Mouse (Mus musculus): Measurements from ENCODE around the gene Rp9.
"Not testable (repeated sequence)": the region's sequence is repeated elsewhere in the genome, so short reads cannot be mapped to it uniquely, and the experiment has no call there.

Rp9 gene

GRCm38 (mm10) chr9:22461946-22462345, 7.6 kb downstream of the Rp9 start:
- no peak for DNase-seq (ENCODE audit: low read depth, low spot score)

- no peak for DNase-seq (ENCODE audit: low read depth, low spot score)
Observed at GRCm38 (mm10) chr9:22457142-22457835, 12.3 kb downstream of the Rp9 start.

GRCm38 (mm10) chr9:22455041-22455440, 14.5 kb downstream of the Rp9 start:
- no peak for DNase-seq (ENCODE audit: low read depth, low spot score)

GRCm38 (mm10) chr9:22453990-22454389, 15.6 kb downstream of the Rp9 start, which contains the start of gene Gm17545:
Gm17545 (plus strand) TSS chr9:22454290.
- not testable (repeated sequence) for DNase-seq (ENCODE audit: low read depth, low spot score)

- DNase-seq (ENCODE audit: low read depth, low spot score) = no peak
Observed at GRCm38 (mm10) chr9:22453501-22453924, 16.0 kb downstream of the Rp9 start.

GRCm38 (mm10) chr9:22452697-22453096, 16.8 kb downstream of the Rp9 start:
- no peak for DNase-seq (ENCODE audit: low read depth, low spot score)

- no peak for DNase-seq (ENCODE audit: low read depth, low spot score)
Observed at GRCm38 (mm10) chr9:22449209-22449608, 20.3 kb downstream of the Rp9 start.

GRCm38 (mm10) chr9:22448420-22448819, 21.1 kb downstream of the Rp9 start:
- no peak for DNase-seq (ENCODE audit: low read depth, low spot score)

GRCm38 (mm10) chr9:22447213-22447612, 22.3 kb downstream of the Rp9 start:
- no peak for DNase-seq (ENCODE audit: low read depth, low spot score)

GRCm38 (mm10) chr9:22445123-22445522, 24.4 kb downstream of the Rp9 start:
- no peak for DNase-seq (ENCODE audit: low read depth, low spot score)

- DNase-seq (ENCODE audit: low read depth, low spot score) = no peak
Observed at GRCm38 (mm10) chr9:22443157-22443556, 26.4 kb downstream of the Rp9 start.

GRCm38 (mm10) chr9:22438826-22439225, 30.7 kb downstream of the Rp9 start:
- no peak for DNase-seq (ENCODE audit: low read depth, low spot score)

- no peak for DNase-seq (ENCODE audit: low read depth, low spot score)
Observed at GRCm38 (mm10) chr9:22434101-22434500, 35.4 kb downstream of the Rp9 start.

GRCm38 (mm10) chr9:22433221-22433620, 36.3 kb downstream of the Rp9 start:
- no peak for DNase-seq (ENCODE audit: low read depth, low spot score)

GRCm38 (mm10) chr9:22430315-22430840, 39.2 kb downstream of the Rp9 start:
- no peak for DNase-seq (ENCODE audit: low read depth, low spot score)

- DNase-seq (ENCODE audit: low read depth, low spot score) = no peak
Observed at GRCm38 (mm10) chr9:22429533-22430241, 39.9 kb downstream of the Rp9 start.

GRCm38 (mm10) chr9:22428666-22429410, 40.7 kb downstream of the Rp9 start:
- no peak for DNase-seq (ENCODE audit: low read depth, low spot score)

- no peak for DNase-seq (ENCODE audit: low read depth, low spot score)
Observed at GRCm38 (mm10) chr9:22428028-22428665, 41.4 kb downstream of the Rp9 start.

- DNase-seq (ENCODE audit: low read depth, low spot score) = no peak
Observed at GRCm38 (mm10) chr9:22424719-22425118, 44.8 kb downstream of the Rp9 start.

GRCm38 (mm10) chr9:22424196-22424595, 45.3 kb downstream of the Rp9 start:
- no peak for DNase-seq (ENCODE audit: low read depth, low spot score)

- no peak for DNase-seq (ENCODE audit: low read depth, low spot score)
Observed at GRCm38 (mm10) chr9:22423507-22423906, 46.0 kb downstream of the Rp9 start.

- DNase-seq (ENCODE audit: low read depth, low spot score) = no peak
Observed at GRCm38 (mm10) chr9:22422559-22422958, 47.0 kb downstream of the Rp9 start.
